Mouse (Mus musculus): ENCODE measurements around the gene Eif2s2.

DNA sequence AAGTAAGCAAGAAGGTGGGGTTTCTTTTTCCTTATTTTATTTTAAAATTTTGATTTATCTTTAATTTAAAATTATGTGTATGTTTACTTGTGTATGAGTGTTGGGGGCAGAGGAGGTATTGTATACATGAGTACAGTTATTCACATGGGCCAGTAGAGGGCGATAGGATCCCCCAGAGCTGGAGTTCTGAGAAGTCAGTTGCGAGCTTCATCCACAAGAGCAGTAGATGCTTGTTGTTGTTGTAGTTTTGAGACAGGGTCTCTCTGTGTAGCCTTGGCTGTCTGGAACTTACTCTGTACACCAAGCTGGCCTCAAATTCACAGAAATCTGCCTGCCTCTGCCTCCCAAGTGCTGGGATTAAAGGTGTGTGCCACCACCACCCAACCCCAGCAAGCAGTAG, 23.8 kb upstream of the Eif2s2 start:
- TF ChIP-seq POLR2A (IDR thresholded peaks at IDR 0.05; ENCODE audit: low read depth, low read length) = no peak
- TF ChIP-seq CTCF (IDR thresholded peaks at IDR 0.05; ENCODE audit: extremely low read depth, insufficient read depth, insufficient read length, insufficient replicate concordance) = peak; percentile 22; the same call in 1 of the 2 replicates
